Mouse (Mus musculus) C2C12 (cell line): ENCODE results near the gene Wwox. TPM values are rescaled to one million over a fixed set of nuclear protein-coding genes. Genes with fewer than 3 reads are reported as not detected.

Experiments
- H3K27me3 ChIP-seq: one replicate; pipeline ENCODE4 v1.6.1; 2011; ENCODE audit not compliant: control insufficient read depth, insufficient read depth, insufficient read length
- H3K36me3 ChIP-seq: one replicate; pipeline ENCODE4 v1.6.1; 2011; ENCODE audit not compliant: control insufficient read depth, insufficient read depth
- H3K4me3 ChIP-seq: one replicate; pipeline ENCODE4 v1.5.1; 2011; ENCODE audit warnings: mild to moderate bottlenecking, control low read depth; ENCODE audit not compliant: poor library complexity, insufficient read depth, severe bottlenecking
- H3K79me2 ChIP-seq: one replicate; pipeline ENCODE4 v1.6.1; 2011; ENCODE audit not compliant: control insufficient read depth, insufficient read depth
- H3K79me3 ChIP-seq: one replicate; pipeline ENCODE4 v1.6.1; 2011; ENCODE audit warnings: low read depth, control low read depth
- H3ac ChIP-seq: one replicate; pipeline ENCODE3; 2011; ENCODE audit warnings: low read depth; ENCODE audit not compliant: control insufficient read depth, insufficient read length
- CEBPB ChIP-seq: IDR thresholded peaks from one replicate; pipeline ENCODE4 v1.6.1; 2011; ENCODE audit warnings: low read depth, mild to moderate bottlenecking, control low read depth, moderate library complexity
- CTCF ChIP-seq: IDR thresholded peaks from one replicate; pipeline ENCODE4 v1.5.1; 2011; ENCODE audit not compliant: control insufficient read depth, insufficient read depth, insufficient read length
- FOSL1 ChIP-seq: IDR thresholded peaks from one replicate; pipeline ENCODE4 v1.8.0; 2011; ENCODE audit warnings: mild to moderate bottlenecking, low read length; ENCODE audit not compliant: poor library complexity, insufficient read depth, severe bottlenecking
- MAX ChIP-seq: IDR thresholded peaks from one replicate; pipeline ENCODE4 v1.6.1; 2011; ENCODE audit warnings: mild to moderate bottlenecking, control low read depth
- MYOD1 ChIP-seq: IDR thresholded peaks from one replicate; pipeline ENCODE4 v1.6.1; 2011; ENCODE audit warnings: low read depth; ENCODE audit not compliant: control insufficient read depth, insufficient read length
- MYOG ChIP-seq: IDR thresholded peaks from one replicate; pipeline ENCODE4 v1.6.1; 2011; ENCODE audit not compliant: control insufficient read depth, insufficient read length; ENCODE audit errors: extremely low read depth
- USF1 ChIP-seq: IDR thresholded peaks from one replicate; pipeline ENCODE4 v1.6.1; 2011; ENCODE audit warnings: low read depth, mild to moderate bottlenecking, control low read depth, moderate library complexity
- polyA plus RNA-seq: library from polyadenylated mRNA; unstranded; fragments of >200 nt; fragmentation: generic; extraction: Trizol; gene quantifications from one replicate; pipeline ENCODE4 v1.2.1, GENCODE M21; 2012; ENCODE audit warnings: missing spikeins

The Wwox gene
- polyA plus RNA-seq, 1 experiment = 3.7 TPM

- H3K79me3 ChIP-seq = no peaks in the 10 kb centered on the region
- TF ChIP-seq CEBPB (no peak), FOSL1 (no peak), MYOG (no peak), USF1 (no peak), MYOD1 (no peak), CTCF (no peak), MAX (no peak)
- H3K36me3 ChIP-seq = no peaks in the 10 kb centered on the region
- no peaks in the 10 kb centered on the region for H3K27me3 ChIP-seq
- H3K79me2 ChIP-seq = no peaks in the 10 kb centered on the region
- no peak overlapping the region for H3K4me3 ChIP-seq
- H3ac ChIP-seq = no peak overlapping the region
These were observed 392.9 kb downstream of the Wwox start for GRCm38 (mm10) chr8:114832251-114832774.

- no peak overlapping the region for H3ac ChIP-seq
- no peaks in the 10 kb centered on the region for H3K79me3 ChIP-seq
- TF ChIP-seq MYOG (no peak), FOSL1 (no peak), USF1 (no peak), MYOD1 (no peak), CTCF (no peak), MAX (no peak), CEBPB (no peak)
- H3K4me3 ChIP-seq = no peak overlapping the region
- H3K36me3 ChIP-seq = no peaks in the 10 kb centered on the region
- no peaks in the 10 kb centered on the region for H3K79me2 ChIP-seq
- H3K27me3 ChIP-seq = no peaks in the 10 kb centered on the region
These were observed 395.3 kb downstream of the Wwox start for GRCm38 (mm10) chr8:114834730-114835129.

- Histone ChIP-seq H3K79me3 (no peaks in the 10 kb centered on the region), H3K4me3 (no peak overlapping the region), H3K27me3 (no peaks in the 10 kb centered on the region), H3K79me2 (no peaks in the 10 kb centered on the region), H3ac (no peak overlapping the region), H3K36me3 (no peaks in the 10 kb centered on the region)
- no peak for TF ChIP-seq MAX
- no peak for TF ChIP-seq CTCF
- no peak for TF ChIP-seq FOSL1
- no peak for TF ChIP-seq CEBPB
- no peak for TF ChIP-seq MYOG
- TF ChIP-seq USF1 = no peak
- TF ChIP-seq MYOD1 = no peak
These were observed 400.5 kb downstream of the Wwox start for GRCm38 (mm10) chr8:114839998-114840397.

- TF ChIP-seq MYOD1 (no peak), CEBPB (peak; percentile 18), USF1 (no peak), MAX (no peak), CTCF (no peak), FOSL1 (no peak)
- Histone ChIP-seq H3K4me3 (no peak overlapping the region), H3K27me3 (no peaks in the 10 kb centered on the region), H3K79me2 (no peaks in the 10 kb centered on the region), H3K36me3 (no peaks in the 10 kb centered on the region), H3K79me3 (no peaks in the 10 kb centered on the region), H3ac (no peak overlapping the region)
These were observed 408.2 kb downstream of the Wwox start for GRCm38 (mm10) chr8:114847666-114848065.

- Histone ChIP-seq H3K79me3 (no peaks in the 10 kb centered on the region), H3K79me2 (no peaks in the 10 kb centered on the region), H3K4me3 (no peak overlapping the region), H3ac (no peak overlapping the region), H3K27me3 (no peaks in the 10 kb centered on the region), H3K36me3 (no peaks in the 10 kb centered on the region)
- TF ChIP-seq FOSL1 = no peak
These were observed 410.0 kb downstream of the Wwox start for GRCm38 (mm10) chr8:114849461-114849860.

GRCm38 (mm10) chr8:114850014-114850870, 410.8 kb downstream of the Wwox start:
- Histone ChIP-seq H3K4me3 (no peak overlapping the region), H3K36me3 (no peaks in the 10 kb centered on the region), H3ac (no peak overlapping the region), H3K27me3 (no peaks in the 10 kb centered on the region), H3K79me3 (no peaks in the 10 kb centered on the region), H3K79me2 (no peaks in the 10 kb centered on the region)
- no peak for TF ChIP-seq CTCF
- no peak for TF ChIP-seq MYOD1
- no peak for TF ChIP-seq MYOG
- TF ChIP-seq USF1 = no peak
- no peak for TF ChIP-seq MAX
- TF ChIP-seq CEBPB = no peak
- TF ChIP-seq FOSL1 = no peak
